Mouse (Mus musculus) forebrain, embryonic 16.5 days (tissue): ENCODE measurements at regions not wholly inside any gene's neighbourhood (a gene's known extent, or its start where the extent isn't known, plus 50 kb on each side); places are given as distances from the start of the nearest gene placed in this dataset.

ENCODE experiments used
- ATAC-seq: fragments of 200-750 bp; cut with Nextera tagmentation; 2 replicates; pipeline ENCODE4 v1.8.0; 2017; ENCODE audit warnings: mild to moderate bottlenecking, moderate library complexity
- H3K27ac ChIP-seq: fragments of 300-500 bp; sonication (generic); 2 replicates; pipeline ENCODE4 v1.5.1; 2014; ENCODE audit warnings: low read length, control low read depth
- H3K27me3 ChIP-seq: fragments of 300-500 bp; sonication (generic); replicated peaks from 2 replicates; pipeline ENCODE4 v1.6.1; 2014; ENCODE audit warnings: low read length; ENCODE audit not compliant: control insufficient read depth, insufficient read depth
- H3K36me3 ChIP-seq: fragments of 300-500 bp; sonication (generic); 2 replicates; pipeline ENCODE4 v1.6.1; 2014; ENCODE audit not compliant: control insufficient read depth, insufficient read depth
- H3K4me1 ChIP-seq: fragments of 300-500 bp; sonication (generic); replicated peaks from 2 replicates; pipeline ENCODE4 v1.6.1; 2014; ENCODE audit warnings: low read length; ENCODE audit not compliant: control insufficient read depth, insufficient read depth
- H3K4me2 ChIP-seq: fragments of 300-500 bp; sonication (generic); 2 replicates; pipeline ENCODE4 v1.6.1; 2014; ENCODE audit warnings: mild to moderate bottlenecking, low read length, control low read depth
- H3K4me3 ChIP-seq: fragments of 300-500 bp; sonication (generic); replicated peaks from 2 replicates; pipeline ENCODE4 v1.5.1; 2014; ENCODE audit warnings: mild to moderate bottlenecking, low read length, control low read depth
- H3K9ac ChIP-seq: fragments of 300-500 bp; sonication (generic); replicated peaks from 2 replicates; pipeline ENCODE4 v1.6.1; 2014; ENCODE audit warnings: low read depth, low read length, control low read depth
- H3K9me3 ChIP-seq: fragments of 300-500 bp; sonication (generic); 2 replicates; pipeline ENCODE4 v1.6.1; 2016; ENCODE audit warnings: low read length; ENCODE audit not compliant: control insufficient read depth
- WGBS: fragments of 180-500 bp; shearing (Covaris S2); extraction: QIAGEN DNeasy Blood & Tissue Kit; methylation state at CpG from one replicate; pipeline ENCODE4 v1.1.7; 2014; 5-methylcytosine and 5-hydroxymethylcytosine counted together

- ATAC-seq = no peak
- H3K36me3 ChIP-seq = no peaks in the 10 kb centered on the region
These were observed 176.3 kb upstream of the Crim1 start for GRCm38 (mm10) chr17:78023507-78024355.

GRCm38 (mm10) chr17:78024356-78024723, 175.7 kb upstream of the Crim1 start:
- Histone ChIP-seq H3K27me3 (no peaks in the 10 kb centered on the region), H3K27ac (no peak overlapping the region), H3K9ac (no peak overlapping the region), H3K4me1 (no peaks in the 10 kb centered on the region), H3K36me3 (no peaks in the 10 kb centered on the region), H3K9me3 (no peaks in the 10 kb centered on the region), H3K4me2 (no peak overlapping the region), H3K4me3 (no peak overlapping the region)
- WGBS = 84% methylated on average over 3 of the region's 3 CpGs
- ATAC-seq = no peak

More at GRCm38 (mm10) chr17:78023507-78024355, 176.3 kb upstream of the Crim1 start:
- H3K4me1 ChIP-seq = no peaks in the 10 kb centered on the region
- H3K27ac ChIP-seq = no peak overlapping the region
- no peak overlapping the region for H3K9ac ChIP-seq
- H3K9me3 ChIP-seq = no peaks in the 10 kb centered on the region
- no peaks in the 10 kb centered on the region for H3K27me3 ChIP-seq
- no peak overlapping the region for H3K4me2 ChIP-seq
- H3K4me3 ChIP-seq = no peak overlapping the region
- 70% methylated on average over 8 of the region's 8 CpGs for WGBS

DNA sequence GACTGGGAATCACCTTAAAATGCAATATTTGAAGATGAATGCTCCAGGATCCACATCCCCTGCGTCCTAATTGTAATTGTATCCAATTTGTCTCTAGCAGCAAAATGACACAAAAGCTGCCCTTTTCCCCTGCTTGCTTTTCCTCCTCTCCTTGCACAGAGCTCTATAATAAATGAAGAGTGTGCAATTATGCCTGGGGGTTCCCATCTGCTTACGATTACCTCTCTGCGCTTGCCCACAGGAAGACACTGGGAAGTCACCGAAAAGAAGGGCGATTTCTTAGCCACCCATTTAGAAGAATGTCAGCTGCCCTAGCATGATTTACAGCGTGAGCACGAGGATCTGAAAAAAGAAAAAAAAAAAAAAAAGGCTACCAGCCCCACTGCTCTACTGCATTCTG, 174.8 kb upstream of the Crim1 start:
- H3K9ac ChIP-seq = no peak overlapping the region
- no peaks in the 10 kb centered on the region for H3K4me1 ChIP-seq
- no peaks in the 10 kb centered on the region for H3K9me3 ChIP-seq
- ATAC-seq = no peak
- H3K4me3 ChIP-seq = no peak overlapping the region
- no peak overlapping the region for H3K4me2 ChIP-seq
- 67% methylated on average over 7 of the region's 7 CpGs for WGBS
- H3K27me3 ChIP-seq = no peaks in the 10 kb centered on the region
- H3K36me3 ChIP-seq = no peaks in the 10 kb centered on the region
- no peak overlapping the region for H3K27ac ChIP-seq

DNA sequence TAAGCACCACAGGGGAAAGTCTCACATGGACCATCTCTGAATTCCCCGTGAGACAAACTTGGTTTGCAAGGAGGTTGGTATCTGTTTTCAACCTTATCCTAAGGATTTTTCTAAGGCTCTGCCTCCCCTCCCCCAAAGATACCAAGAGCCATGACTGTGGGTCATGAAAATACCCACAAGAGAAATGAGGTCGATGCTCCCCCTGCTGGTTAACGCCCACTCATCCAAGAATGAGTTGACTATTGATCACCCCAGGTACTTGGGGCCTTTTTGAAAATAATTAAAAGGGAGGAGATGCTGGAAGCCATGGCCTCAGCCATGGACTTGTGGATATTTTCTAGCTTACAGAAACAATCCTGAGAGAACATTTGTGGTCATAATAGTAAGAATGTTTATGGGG, 164.4 kb upstream of the Crim1 start:
- ATAC-seq = no peak
- no peaks in the 10 kb centered on the region for H3K36me3 ChIP-seq
- 88% methylated on average over 3 of the region's 3 CpGs for WGBS

DNA sequence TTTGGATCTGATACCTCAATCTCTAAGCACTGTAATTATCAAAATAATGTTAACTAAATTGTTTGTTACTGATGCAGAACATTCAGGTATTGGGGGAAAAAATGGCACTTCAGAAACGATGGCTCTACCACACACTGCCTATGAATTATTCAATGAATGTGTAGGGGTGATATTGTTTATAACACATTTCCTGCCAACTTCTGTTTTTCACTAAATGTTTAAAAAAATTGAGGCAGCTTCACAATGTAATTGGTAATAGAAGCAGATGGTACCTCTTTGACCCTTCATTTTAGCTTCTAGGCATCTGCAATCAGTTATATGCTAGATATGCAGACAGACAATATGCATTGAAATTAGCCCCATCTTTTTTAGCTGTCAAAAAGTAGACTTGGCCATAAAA, 159.7 kb upstream of the Crim1 start:
- Histone ChIP-seq H3K9me3 (no peaks in the 10 kb centered on the region), H3K4me1 (no peaks in the 10 kb centered on the region)
- ATAC-seq = peak; percentile 62

More for the DNA sequence above, 164.4 kb upstream of the Crim1 start:
- Histone ChIP-seq H3K27ac (no peak overlapping the region), H3K4me3 (no peak overlapping the region), H3K9me3 (no peaks in the 10 kb centered on the region), H3K4me1 (no peaks in the 10 kb centered on the region), H3K27me3 (no peaks in the 10 kb centered on the region), H3K4me2 (no peak overlapping the region), H3K9ac (no peak overlapping the region)

DNA sequence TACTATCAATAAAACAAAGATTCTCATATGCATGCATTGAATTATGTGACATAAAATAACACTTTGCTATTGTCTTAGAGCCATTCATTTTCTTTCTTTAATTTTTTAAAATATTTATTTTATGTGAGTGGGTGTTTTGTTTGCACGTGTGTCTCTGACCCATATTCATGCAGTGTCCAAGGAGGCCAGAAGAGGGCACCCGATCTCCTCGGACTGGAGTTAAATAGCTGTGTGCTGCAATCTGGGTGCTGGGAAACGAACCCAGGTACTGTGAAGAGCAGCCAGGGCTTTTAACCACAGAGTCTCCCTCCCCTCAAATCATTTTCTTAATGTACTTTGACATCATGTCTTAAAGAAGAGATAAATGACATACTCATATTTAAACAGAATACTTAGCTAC, 158.8 kb upstream of the Crim1 start:
- no peak overlapping the region for H3K4me3 ChIP-seq
- no peak for ATAC-seq
- H3K9ac ChIP-seq = no peak overlapping the region
- 87% methylated on average over 4 of the region's 4 CpGs for WGBS
- no peaks in the 10 kb centered on the region for H3K36me3 ChIP-seq
- no peaks in the 10 kb centered on the region for H3K27me3 ChIP-seq
- no peaks in the 10 kb centered on the region for H3K4me1 ChIP-seq
- H3K9me3 ChIP-seq = no peaks in the 10 kb centered on the region
- no peak overlapping the region for H3K27ac ChIP-seq
- H3K4me2 ChIP-seq = no peak overlapping the region

More for the DNA sequence above, 159.7 kb upstream of the Crim1 start:
- no peak overlapping the region for H3K4me2 ChIP-seq
- no peak overlapping the region for H3K27ac ChIP-seq
- no peaks in the 10 kb centered on the region for H3K27me3 ChIP-seq
- H3K9ac ChIP-seq = no peak overlapping the region
- H3K4me3 ChIP-seq = no peak overlapping the region
- no peaks in the 10 kb centered on the region for H3K36me3 ChIP-seq
- WGBS = 51% methylated on average over 1 of the region's 1 CpGs

- Histone ChIP-seq H3K9ac (no peak overlapping the region), H3K4me2 (no peak overlapping the region), H3K27me3 (no peaks in the 10 kb centered on the region), H3K9me3 (no peaks in the 10 kb centered on the region), H3K36me3 (no peaks in the 10 kb centered on the region), H3K4me1 (no peaks in the 10 kb centered on the region), H3K27ac (no peak overlapping the region), H3K4me3 (no peak overlapping the region)
- no peak for ATAC-seq
- 86% methylated on average over 9 of the region's 9 CpGs for WGBS
These were observed 150.3 kb upstream of the Crim1 start for GRCm38 (mm10) chr17:78049766-78050165.

DNA sequence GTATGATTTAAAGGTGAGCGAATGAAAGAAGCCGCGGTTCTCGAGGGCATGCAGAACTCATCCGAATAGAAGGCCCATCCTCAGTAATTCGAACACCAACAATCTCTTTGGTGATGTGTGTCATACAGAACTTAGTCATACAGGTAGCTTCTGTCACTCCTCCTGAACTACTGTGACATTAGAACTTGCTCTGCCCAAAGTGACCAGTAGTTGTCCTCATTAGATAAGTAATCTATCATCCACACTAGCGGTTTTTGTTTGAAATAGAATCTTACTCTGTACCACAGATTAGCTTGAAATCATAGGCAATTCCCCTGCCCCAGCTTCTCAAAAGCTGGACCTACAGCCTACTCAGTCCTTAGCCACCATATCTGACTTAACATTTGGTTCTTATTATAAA, 149.8 kb upstream of the Crim1 start:
- H3K27me3 ChIP-seq = no peaks in the 10 kb centered on the region
- no peak overlapping the region for H3K9ac ChIP-seq
- H3K4me2 ChIP-seq = no peak overlapping the region
- no peak for ATAC-seq
- 91% methylated on average over 7 of the region's 7 CpGs for WGBS
- H3K36me3 ChIP-seq = no peaks in the 10 kb centered on the region
- no peak overlapping the region for H3K4me3 ChIP-seq
- H3K9me3 ChIP-seq = no peaks in the 10 kb centered on the region
- no peak overlapping the region for H3K27ac ChIP-seq
- no peaks in the 10 kb centered on the region for H3K4me1 ChIP-seq

DNA sequence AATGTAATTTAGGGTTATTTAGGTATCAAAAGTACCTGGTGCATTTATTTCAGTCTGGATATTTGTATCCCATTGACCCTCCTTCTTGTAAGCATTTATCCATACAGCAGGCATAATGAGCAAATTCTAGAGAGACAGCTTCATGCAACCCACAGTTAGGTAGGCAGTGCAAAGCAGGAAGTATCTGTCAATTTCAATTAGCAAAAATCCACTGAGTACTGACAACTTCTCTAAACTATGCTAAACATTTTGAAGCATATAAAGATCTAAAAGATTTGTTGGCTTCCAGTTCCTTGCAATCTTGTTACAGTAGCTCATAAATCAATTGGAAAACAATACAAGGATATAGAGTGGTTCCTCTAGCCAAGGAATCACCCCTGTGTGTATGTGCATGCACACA, 124.2 kb upstream of the Crim1 start:
- Histone ChIP-seq H3K4me3 (no peak overlapping the region), H3K9me3 (no peaks in the 10 kb centered on the region), H3K9ac (no peak overlapping the region), H3K4me1 (no peaks in the 10 kb centered on the region), H3K36me3 (no peaks in the 10 kb centered on the region), H3K27ac (no peak overlapping the region), H3K4me2 (no peak overlapping the region), H3K27me3 (no peaks in the 10 kb centered on the region)
- ATAC-seq = no peak

DNA sequence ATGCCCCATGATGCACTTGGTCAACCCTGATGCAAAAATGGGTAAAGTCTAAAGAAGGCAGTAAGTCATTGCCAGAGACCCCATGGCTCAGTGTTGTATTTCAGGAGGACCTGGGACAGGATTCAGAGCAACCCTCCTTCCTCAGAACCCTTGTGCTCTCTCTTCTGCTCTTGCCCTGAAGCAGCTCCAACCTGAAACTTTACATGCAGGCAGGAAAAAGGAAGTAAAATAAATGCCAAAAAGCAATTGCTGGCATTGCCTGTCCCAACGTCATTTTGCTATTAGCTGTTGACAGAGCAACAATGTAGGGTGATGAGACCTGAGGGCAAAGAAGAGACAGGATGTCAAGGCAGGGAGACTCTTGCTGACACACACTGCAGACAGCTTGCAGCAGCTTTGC, 121.7 kb upstream of the Crim1 start:
- 39% methylated on average over 1 of the region's 1 CpGs for WGBS
- H3K9me3 ChIP-seq = no peaks in the 10 kb centered on the region

More for the DNA sequence above, 121.7 kb upstream of the Crim1 start:
- Histone ChIP-seq H3K4me3 (no peak overlapping the region), H3K9ac (no peak overlapping the region), H3K27ac (no peak overlapping the region), H3K4me2 (no peak overlapping the region), H3K36me3 (no peaks in the 10 kb centered on the region), H3K27me3 (no peaks in the 10 kb centered on the region), H3K4me1 (no peaks in the 10 kb centered on the region)
- no peak for ATAC-seq
